Mouse (Mus musculus) gastrocnemius, postnatal 10 days (tissue): Measurements from ENCODE around the gene Rab3il1. TPM values are rescaled to one million over a fixed set of nuclear protein-coding genes. Genes with fewer than 3 reads are reported as not detected.
"Not testable (repeated sequence)": the region's sequence is repeated elsewhere in the genome, so short reads cannot be mapped to it uniquely, and the experiment has no call there.

Source experiments
- DNase-seq: peaks from one replicate; pipeline ENCODE4 v3.0.0; 2021; ENCODE audit warnings: mixed read lengths
- long read RNA-seq, 2 experiments: library from polyadenylated mRNA; stranded (forward); transcript quantifications; one replicate each; pipeline ENCODE4 v2.0.0; 2021
- total RNA-seq, 2 experiments: library from RNA; stranded (reverse); gene quantifications; 2 replicates each; pipeline ENCODE4 v1.2.3; 2021

The Rab3il1 gene
- total RNA-seq = 10 to 100 TPM; 15.0 to 18.9 TPM
- long read RNA-seq, experiment 1, full-length matches to known transcripts = 14 of 21 reads
- long read RNA-seq, experiment 1, partial matches to known transcripts = 4 of 21 reads
- long read RNA-seq, experiment 1, other reads (novel, unspliced or antisense) = 3 of 21 reads
- long read RNA-seq, experiment 2, full-length matches to known transcripts = 17 of 25 reads
- long read RNA-seq, experiment 2, partial matches to known transcripts = 5 of 25 reads
- long read RNA-seq, experiment 2, other reads (novel, unspliced or antisense) = 3 of 25 reads

DNA sequence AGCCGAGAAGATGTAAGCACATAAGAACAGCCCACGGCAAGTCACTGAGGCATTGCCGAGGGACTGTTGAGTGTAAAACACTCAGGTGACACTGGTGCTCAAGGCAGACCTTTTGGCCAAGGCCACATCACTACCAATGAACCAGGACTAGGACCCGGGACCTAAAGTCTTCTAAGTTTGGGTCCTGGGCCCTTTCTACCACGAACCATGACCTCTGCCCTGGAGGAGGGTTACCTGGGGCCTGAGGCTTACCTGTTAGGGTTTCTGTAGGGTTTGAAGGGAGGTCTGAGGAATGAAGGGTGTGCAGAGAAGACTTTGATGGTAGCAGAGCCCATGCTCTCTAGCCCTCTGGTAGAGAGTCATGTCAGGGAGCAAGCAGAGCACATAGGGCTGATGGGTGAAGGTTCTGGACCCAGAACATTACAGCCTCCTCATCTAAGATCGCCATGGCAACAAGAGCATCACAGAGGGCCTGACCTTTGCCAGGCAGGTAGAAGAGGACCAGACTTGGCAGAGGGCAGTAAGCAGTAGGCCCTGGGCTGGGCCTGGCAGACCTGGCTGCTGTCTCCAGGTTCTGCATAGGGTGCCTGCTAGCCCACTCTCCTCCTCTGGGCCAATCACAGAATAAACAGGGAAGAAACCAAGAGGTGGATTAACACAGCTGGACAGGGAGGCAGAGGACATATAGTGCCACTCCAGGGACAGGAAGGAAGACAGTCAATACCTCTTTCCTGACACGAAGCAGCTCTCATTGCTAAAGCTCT, at the start of gene Rab3il1, which contains the start of gene Best1:
Rab3il1 (plus strand) TSS at position 464 of the 764 bp plus-strand sequence.
Best1 (minus strand) TSS at position 428 of the 764 bp plus-strand sequence.
- no peak for DNase-seq

DNA sequence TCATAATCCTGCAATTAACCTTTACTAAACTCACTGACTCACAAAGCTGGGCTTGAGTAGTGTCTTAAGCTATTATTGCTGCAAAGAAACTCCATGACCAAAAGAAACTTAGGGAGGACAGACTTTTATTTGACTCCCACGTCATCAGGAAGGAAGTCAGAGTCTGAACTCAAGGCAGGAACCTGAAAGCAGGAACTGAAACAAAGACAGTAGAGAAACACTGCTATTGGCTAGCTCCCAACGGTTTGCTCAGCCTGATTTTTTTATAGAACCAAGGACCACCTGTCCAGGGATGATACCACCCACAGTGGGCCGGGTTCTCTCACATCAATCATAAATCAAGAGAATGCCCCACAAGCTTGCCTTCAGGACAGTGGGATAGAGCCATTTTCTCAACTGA, 49.1 kb upstream of the Rab3il1 start:
- no peak for DNase-seq

DNA sequence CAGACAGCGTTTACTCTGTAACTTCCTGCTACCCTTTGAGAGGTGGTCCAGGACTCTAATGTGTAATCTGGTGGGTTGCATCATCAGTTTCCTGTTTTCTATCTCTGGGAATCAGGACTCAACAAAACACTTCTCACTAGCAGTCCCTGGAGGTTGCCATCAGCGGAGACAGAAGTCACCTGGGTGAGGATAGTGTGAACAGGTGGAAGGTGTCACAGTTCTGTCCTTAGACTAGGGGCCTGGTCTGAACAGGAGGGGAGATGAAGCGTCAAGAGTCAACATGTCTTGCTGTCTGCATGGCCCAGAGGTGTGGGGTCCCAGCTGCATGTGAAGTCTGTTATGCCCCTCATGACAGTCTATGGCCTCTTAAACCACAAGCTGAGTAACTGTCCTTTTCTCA, 48.6 kb upstream of the Rab3il1 start:
- no peak for DNase-seq

DNA sequence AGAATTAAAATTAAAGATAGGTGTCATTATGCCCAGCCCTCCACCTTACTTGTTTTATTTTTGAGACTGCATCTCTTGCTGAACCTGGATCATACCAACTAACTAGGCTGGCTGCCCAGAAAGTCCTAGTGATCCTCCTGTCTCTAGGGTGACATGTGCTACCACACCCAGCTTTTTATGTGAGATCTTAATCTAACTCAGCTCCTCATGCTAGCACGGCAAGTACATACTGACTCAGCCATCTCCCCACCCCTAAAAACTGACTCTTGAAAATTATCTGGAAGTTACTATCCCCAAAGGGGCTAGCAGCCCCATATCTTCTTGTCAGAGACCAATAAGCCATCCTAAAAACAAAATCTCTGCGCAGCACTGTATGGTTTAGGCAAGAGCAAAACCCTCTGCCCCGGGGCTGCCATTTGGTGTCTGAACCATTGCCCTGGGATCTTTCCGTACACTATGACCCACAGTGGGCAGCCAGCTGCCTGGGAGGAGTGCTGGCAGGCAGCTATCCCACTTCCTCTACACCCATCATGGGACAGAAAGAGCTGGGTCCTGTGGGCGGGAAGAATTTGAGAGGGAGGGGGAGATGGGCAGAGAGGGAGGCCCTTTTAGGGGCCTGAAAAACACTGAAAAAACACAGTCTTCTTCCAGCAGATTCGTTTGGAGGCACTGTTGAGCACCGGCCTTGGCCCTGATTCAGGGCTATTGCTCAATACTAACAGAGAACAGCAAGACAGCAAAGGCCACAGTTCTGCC, 47.2 kb upstream of the Rab3il1 start:
- DNase-seq = peak; percentile 75

DNA sequence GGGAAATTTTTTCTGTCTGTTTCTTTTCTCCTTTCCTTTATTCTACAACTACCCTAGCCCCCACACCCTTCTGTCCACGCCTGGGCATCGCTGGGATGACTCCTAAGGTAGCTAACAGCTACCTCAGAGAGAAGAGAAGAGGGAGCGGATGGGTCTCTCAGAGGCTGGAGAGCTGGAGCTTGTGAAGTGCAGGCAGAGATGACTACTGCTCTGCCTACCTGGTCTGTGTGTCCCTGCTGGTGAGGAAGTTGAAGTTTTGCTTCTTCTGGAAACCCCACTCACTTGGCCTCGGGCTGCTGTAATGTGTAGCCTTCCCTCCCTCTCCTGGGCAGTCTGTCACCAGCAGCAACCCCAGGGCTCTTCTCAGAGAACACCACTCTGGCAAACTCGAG, 46.7 kb upstream of the Rab3il1 start:
- DNase-seq = no peak

DNA sequence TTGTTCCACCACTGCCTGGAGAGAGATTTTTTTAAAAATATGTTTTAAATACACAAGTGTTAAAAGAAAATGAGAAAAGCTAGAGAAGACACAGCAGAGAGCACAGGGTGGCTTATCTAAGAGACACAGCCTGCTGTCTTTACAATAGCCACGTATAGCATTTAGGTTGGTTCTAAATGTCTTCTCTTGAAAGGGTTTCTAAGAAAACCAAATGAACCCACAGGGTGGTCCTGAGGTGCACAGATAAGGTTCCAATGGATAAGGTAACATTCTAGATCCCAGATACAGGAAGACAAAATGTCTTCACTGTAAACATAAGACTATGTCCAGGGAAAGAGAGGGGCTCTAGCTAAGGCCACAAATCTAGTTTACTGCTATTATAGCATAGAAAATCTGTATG, 46.0 kb upstream of the Rab3il1 start:
- no peak for DNase-seq

DNA sequence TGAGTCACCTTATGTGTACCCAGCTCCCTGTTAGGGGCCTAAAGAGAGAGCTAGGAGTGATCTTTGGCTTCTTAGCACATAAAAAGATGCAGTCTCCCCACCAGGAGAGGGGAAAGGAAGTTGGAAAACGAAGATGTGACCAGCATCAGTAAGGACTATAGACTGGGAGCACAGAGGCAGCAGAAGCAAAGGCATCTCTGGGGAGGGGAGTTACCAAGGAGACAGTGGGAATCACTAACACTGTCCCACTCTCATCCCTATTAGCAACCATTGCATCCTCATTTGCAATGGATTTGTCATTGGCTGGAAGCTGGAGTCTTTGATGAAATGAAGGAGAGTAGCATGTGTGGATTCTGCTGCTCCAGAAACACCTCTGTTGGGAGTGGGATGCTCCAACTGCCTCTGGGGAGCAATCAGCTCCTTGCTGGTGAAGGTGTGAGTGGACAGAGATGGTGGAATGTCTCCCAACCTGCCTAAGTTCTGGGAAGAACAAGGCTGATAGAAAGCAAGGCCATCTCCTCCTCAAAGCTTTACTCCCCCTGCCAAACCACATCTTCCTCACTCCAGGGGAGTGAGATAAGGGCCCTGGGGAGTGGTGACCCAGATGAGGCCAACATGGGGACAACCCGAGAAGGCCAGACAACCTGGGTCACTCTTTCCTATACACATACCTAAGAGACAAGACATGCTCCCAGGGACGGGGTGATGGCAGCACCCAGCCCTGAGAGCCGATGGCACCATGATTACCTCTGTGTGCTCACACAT, 44.7 kb upstream of the Rab3il1 start:
- DNase-seq = no peak

DNA sequence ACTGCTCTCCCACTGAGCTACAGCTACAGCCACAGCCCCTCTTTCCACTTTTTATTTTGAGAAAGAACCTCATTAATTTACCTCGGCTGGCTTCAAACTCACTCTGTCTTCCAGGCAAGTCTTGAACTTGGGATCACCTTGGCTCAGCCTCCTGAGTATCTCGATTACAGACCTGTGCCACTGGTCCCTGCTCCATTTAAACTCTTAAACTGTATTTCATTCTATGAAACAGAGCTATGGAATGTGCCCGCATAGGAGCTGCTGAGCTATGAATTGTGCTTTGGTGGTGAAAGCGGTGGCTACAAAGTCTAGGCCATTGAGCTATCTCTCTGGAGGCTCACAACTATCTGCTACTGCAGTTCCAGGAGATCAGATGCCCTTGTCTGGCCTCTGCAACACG, 43.5 kb upstream of the Rab3il1 start:
- DNase-seq = no peak

DNA sequence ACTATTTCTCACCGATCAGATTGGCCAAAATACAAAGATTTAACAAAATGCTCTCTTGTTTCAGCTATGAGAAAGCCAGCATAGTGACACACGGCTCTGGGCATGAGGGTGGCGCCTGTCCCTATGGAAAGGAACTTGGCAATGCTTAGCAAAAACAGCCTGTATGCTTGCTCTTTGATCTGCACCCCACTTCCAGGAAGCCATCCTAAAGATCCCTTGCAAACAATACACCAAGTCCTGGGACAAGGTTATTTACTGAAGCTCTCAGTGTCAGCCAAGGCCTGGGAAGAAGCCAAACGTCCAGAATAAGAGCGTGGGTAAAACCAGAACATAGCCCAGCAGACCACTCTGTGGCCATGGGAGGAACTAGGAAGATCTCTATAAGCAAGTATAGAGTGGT, 40.7 kb upstream of the Rab3il1 start:
- DNase-seq = no peak

DNA sequence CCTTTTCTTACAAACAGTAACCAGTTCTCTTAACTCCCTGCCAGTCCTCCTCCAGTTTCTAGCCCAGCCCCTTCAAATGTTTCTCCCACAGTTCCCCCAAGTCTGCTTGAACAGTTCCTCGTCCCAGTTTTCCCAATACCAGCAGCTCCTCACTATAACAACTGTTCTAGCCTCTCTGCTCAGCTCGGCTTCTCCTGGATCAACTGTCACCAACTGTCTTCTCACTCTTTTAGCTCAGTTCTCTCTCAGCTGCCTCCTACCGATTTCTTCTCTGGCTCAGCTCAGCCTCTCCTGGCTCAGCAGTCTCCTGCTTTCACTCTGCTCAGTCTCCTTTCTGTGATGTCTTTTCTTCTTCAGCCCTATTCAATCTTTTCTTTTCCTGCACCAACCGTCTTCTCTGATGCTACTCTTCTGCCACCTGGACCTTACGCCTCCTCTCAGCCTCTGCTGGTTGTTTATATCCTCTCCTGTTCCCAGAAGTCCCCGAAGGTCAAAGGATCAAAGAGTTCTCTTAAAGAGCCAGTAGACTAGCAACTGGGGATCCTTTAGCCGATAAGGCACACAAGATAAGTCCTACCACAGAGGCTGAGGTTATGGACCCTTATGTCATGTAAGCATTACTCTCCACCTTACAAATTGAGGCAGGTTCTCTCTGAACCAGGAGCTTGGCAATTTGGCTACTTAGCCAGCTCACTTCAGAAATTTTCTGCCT, 37.1 kb upstream of the Rab3il1 start:
- DNase-seq = no peak

DNA sequence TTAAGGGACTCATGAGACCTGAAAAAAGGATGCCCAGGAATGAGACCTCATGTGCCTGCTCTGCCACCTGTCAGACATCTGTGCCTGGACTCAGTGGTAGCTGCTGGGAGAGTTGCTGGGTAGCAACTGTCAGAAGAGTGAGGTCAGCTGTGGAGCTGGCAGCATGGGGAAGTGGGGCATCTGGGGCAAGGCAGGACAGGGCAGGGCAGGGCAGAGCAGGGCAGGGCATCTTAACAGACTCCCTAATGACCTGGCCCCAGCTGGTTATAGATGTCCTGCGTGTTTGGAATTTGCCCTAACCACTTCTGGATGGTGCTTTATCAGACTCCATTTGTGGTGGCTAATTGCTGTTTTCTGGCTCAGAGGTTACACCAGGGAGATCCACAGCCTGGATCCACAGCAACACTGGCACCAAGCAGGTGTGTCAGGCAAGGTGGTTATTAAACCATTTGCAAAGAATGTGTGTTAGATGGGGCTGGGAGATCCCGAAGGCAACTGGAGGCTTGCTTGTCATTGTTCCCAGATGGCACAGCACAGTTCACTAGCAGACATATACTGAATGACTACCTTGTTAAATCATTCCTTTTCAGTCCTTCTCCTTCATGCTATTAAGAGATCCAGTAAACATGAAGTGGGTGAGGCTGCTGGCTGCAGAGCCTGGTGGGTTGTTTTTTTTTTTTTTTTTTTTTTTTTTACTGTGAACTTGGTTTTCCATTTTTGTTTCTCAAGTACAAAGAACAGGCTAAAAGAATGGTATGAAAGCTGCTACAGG, 35.2 kb upstream of the Rab3il1 start:
- DNase-seq = no peak

DNA sequence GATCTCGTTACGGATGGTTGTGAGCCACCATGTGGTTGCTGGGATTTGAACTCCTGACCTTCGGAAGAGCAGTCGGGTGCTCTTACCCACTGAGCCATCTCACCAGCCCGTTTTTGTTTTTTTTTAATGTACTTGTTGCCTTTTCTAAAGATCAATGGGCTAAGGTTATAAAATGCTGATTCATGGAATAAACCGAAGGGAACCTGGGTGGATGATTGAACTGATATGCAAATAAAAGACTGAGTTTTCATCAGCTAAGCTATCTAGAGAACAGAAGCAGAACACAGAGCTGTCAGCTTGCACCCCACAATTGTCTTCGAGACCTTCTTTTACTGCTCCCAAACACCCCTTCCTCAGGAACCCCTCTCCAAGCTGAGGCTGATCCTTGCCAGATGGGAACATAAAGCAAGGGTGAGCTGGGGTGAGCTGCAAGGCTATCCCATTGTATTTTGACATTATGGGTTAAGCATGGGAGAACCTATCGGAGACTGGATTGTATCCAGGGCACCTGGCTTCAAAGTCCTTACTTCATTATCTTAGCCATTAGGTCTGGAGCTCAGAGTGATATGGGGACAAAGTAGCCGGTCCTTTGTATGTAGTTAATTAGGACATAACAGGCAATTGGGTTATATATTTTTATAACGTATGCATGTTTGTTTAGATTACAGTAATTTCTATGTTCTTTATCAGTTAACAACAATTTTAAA, 33.2 kb upstream of the Rab3il1 start:
- no peak for DNase-seq

DNA sequence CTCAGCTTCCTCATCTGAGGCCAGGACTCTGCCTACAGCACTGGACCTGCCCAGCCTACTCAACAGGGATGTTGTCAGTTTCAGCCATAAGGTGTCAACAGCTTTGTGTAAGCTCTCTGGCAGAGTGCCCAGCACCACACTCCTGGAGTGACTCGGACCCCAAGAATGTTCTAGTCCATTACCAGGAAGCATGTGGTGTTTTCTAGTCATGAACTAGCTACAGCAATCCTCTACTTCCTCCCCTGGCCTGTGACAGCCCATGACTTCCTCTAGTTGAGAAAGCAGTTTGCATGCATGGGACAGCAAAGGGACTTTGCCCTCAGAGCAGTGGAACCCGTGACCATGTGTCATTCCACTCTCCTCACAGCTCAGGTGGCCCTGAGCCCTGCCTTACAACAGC, 26.6 kb upstream of the Rab3il1 start:
- DNase-seq = not testable (repeated sequence)

DNA sequence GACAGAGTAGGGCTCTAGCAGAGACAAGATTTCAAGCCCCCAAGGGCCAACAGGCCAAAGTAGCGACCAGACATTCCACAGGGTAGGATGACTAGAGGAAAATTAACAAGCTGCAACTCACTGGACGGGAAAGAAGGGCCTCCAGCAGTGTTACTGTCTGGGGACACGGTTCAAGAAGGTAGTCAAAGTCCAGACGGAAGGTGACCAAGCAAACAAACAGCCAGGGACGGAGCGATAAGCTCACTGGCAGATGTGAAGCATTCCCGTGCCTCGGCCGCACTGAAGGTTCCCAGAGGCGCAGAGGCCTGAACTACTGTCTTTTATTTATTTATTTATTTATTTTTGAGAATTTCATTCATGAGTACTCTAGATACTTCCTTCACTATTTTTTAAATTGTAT, 24.4 kb upstream of the Rab3il1 start:
- no peak for DNase-seq

DNA sequence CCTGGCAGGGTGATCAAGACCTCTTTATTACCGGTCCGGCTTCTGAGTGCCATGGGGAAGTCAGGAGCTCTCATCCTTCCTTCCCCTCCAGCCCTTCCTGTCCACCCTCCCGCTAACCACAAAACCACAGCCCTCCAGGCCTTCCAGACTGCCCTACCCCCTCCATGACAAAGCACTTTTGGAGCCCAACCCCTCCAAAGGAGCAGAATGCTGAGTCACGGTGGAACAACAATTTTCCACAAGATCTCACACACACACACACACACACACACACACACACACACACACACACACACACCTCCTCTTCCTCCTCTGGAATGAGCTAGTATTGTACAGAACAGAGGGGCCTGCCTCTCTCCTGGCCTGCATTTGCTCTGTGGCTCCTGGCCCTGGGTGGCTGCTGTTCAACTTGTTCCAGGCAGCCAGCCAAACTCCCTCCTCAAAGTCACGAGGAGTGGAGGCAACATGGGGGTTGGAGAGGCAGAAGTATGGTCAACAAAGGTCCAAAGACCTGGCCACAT, 23.0 kb upstream of the Rab3il1 start:
- DNase-seq = peak; percentile 83

DNA sequence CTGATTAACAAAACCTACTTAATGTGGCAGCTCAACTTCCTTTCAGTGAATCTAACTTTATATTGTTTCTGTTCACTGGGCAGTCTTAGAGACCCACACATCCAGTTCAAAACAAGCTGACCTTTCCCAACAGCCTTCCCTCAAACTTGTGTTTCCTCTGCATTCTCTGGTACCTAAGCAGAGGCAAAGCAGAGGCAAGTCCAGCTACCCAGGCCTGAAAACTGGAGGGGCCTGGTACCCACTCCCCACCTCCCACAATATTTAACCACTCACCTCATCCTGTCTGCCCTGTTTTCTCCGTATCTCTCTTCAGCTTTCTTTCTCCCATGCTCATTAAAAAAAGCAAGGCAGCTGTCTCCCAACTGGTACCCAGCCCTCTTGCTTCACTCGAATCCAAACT, 22.3 kb upstream of the Rab3il1 start:
- no peak for DNase-seq

DNA sequence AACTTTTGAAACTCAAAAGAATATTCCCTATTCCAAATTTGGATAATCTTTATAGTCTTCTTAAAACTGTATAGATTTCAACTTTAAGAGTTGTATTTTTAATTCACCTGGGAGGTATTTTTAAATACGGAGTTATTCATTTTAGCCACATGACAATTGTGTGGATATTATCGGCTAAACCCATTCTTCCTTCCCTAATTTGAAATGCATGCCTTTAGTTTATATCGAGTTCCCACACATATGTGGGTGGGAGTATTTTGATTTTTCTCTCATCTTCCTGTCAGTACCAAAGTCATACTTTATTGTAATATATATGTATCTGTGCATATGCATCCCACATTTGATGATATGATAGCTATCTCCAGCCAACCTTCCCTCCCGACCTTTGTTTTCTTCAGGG, 21.2 kb upstream of the Rab3il1 start, which contains the start of gene Fth1:
Fth1 (plus strand) TSS at position 341 of the 400 bp plus-strand sequence.
- no peak for DNase-seq

DNA sequence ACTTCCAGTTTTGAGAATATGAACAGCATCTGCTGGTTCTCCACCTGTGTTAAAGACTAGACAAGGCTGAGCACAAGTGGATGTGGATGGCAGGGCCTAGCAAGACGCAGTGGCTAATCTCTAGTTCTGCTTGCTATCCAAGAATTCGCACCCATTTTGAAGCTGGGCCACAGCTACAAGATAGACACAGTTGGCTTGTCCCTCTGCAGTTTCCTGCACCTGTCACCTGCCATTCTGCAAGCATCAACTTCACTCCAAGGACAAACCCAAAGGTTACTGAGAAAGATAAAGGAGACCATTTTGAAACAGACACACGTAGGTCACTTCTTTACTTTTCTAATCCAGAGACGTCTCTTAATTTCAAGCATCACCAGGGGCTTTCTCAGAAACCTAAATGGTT, 19.8 kb upstream of the Rab3il1 start:
- DNase-seq = no peak

DNA sequence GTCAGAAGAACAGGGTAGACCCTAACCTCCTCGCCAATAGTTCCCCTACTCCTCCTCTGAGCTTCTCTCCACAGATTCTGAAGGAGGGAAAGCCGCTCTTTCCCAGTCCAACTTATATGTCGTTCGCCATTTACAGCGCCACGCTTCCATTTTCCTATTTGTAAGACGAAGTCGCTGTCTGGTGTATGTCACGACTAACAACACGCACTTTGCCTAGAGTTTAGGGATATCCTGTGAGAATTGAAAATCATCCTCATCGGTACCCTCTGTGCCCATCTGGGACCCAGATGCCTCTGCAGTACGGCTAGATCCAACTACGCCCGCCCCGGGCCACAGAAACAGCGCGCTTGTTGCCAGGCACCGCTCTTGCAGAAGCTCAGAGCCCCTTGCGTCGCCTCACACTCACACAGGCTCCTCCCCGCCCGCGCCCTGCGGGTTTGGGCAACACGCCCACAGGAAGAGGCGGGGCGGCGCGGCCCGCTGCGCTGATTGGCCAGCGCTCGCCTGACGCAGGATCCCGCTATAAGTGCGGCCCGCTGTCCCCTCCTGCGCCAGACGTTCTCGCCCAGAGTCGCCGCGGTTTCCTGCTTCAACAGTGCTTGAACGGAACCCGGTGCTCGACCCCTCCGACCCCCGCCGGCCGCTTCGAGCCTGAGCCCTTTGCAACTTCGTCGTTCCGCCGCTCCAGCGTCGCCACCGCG, 19.2 kb upstream of the Rab3il1 start:
- DNase-seq = peak; percentile 97
